Mouse (Mus musculus): ENCODE data around the gene Fam149a. TPM values are rescaled to one million over a fixed set of nuclear protein-coding genes. Genes with fewer than 3 reads are reported as not detected.

The Fam149a gene
- polyA plus RNA-seq (2012; rRNA removed) (11.8 and 12.9 TPM in 2 replicates), polyA plus RNA-seq (2014; fragmentation: Nextera tagmentation; extraction: Ambion mirVana) (14.9 and 16.8 TPM in 2 replicates)

- H3K27ac ChIP-seq (replicated peaks; ENCODE audit: low read depth, low read length): no peak within 1 kb of the TSS
- WGBS: 2% methylated on average over 6 of the region's 6 CpGs
- DNase-seq (ENCODE audit: low spot score): no peak
- H3K4me2 ChIP-seq (replicated peaks; ENCODE audit: low read depth, low read length, severe bottlenecking): peak within 1 kb of the TSS; percentile 77
- no peaks in the 10 kb centered on the region for H3K36me3 ChIP-seq (ENCODE audit: control insufficient read depth, insufficient read depth, low read length)
- peaks cover 11% of the 10 kb centered on the region; the same call in 1 of the 2 replicates for H3K4me1 ChIP-seq (ENCODE audit: control insufficient read depth, insufficient read depth, low read length)
- 0 out of 2 replicates have a peak, but pooled peaks cover 7% of the 10 kb centered on the region for H3K27me3 ChIP-seq (ENCODE audit: control insufficient read depth, insufficient read depth, low read length)
- TF ChIP-seq POLR2A (IDR thresholded peaks at IDR 0.05; ENCODE audit: borderline replicate concordance, extremely low read depth, insufficient read depth, insufficient read length): no peak
- ATAC-seq (ENCODE audit: low FRiP score, low read depth): no peak
- H3K4me3 ChIP-seq (replicated peaks; ENCODE audit: low read length): peak within 1 kb of the TSS; percentile 33
- no peaks in the 10 kb centered on the region for H3K9me3 ChIP-seq (ENCODE audit: control insufficient read depth, low read length)
- peak within 1 kb of the TSS; percentile 49 for H3K9ac ChIP-seq (ENCODE audit: low read depth, low read length, severe bottlenecking)
Observed at GRCm38 (mm10) chr8:45381963-45382347, at the start of gene Fam149a. Gene Fam149a (minus strand): TSS chr8:45382291.

GRCm38 (mm10) chr8:45420151-45420550, 38.1 kb upstream of the Fam149a start:
- no peak for ATAC-seq (ENCODE audit: low FRiP score, low read depth)

GRCm38 (mm10) chr8:45414965-45415364, 32.9 kb upstream of the Fam149a start:
- Histone ChIP-seq H3K4me2 (replicated peaks; ENCODE audit: low read depth, low read length, severe bottlenecking) (no peak overlapping the region), H3K4me1 (ENCODE audit: control insufficient read depth, insufficient read depth, low read length) (peaks cover 4% of the 10 kb centered on the region; the same call in 1 of the 2 replicates), H3K27me3 (ENCODE audit: control insufficient read depth, insufficient read depth, low read length) (no peaks in the 10 kb centered on the region), H3K36me3 (ENCODE audit: control insufficient read depth, insufficient read depth, low read length) (no peaks in the 10 kb centered on the region), H3K9me3 (ENCODE audit: control insufficient read depth, low read length) (no peaks in the 10 kb centered on the region), H3K27ac (replicated peaks; ENCODE audit: low read depth, low read length) (no peak overlapping the region), H3K4me3 (replicated peaks; ENCODE audit: low read length) (no peak overlapping the region), H3K9ac (ENCODE audit: low read depth, low read length, severe bottlenecking) (no peak overlapping the region)
- DNase-seq (ENCODE audit: low spot score) (no peak), ATAC-seq (ENCODE audit: low FRiP score, low read depth) (no peak)
- no peak for TF ChIP-seq POLR2A (IDR thresholded peaks at IDR 0.05; ENCODE audit: borderline replicate concordance, extremely low read depth, insufficient read depth, insufficient read length)
- 82% methylated on average over 7 of the region's 7 CpGs for WGBS

More at GRCm38 (mm10) chr8:45420151-45420550, 38.1 kb upstream of the Fam149a start:
- no peak overlapping the region for H3K4me2 ChIP-seq (replicated peaks; ENCODE audit: low read depth, low read length, severe bottlenecking)
- H3K9ac ChIP-seq (ENCODE audit: low read depth, low read length, severe bottlenecking): no peak overlapping the region
- no peak for DNase-seq (ENCODE audit: low spot score)
- no peaks in the 10 kb centered on the region for H3K9me3 ChIP-seq (ENCODE audit: control insufficient read depth, low read length)
- H3K27ac ChIP-seq (replicated peaks; ENCODE audit: low read depth, low read length): no peak overlapping the region
- 86% methylated on average over 7 of the region's 7 CpGs for WGBS
- H3K4me3 ChIP-seq (replicated peaks; ENCODE audit: low read length): no peak overlapping the region
- no peaks in the 10 kb centered on the region for H3K27me3 ChIP-seq (ENCODE audit: control insufficient read depth, insufficient read depth, low read length)
- no peaks in the 10 kb centered on the region for H3K4me1 ChIP-seq (ENCODE audit: control insufficient read depth, insufficient read depth, low read length)
- TF ChIP-seq POLR2A (IDR thresholded peaks at IDR 0.05; ENCODE audit: borderline replicate concordance, extremely low read depth, insufficient read depth, insufficient read length): no peak
- H3K36me3 ChIP-seq (ENCODE audit: control insufficient read depth, insufficient read depth, low read length): no peaks in the 10 kb centered on the region

- WGBS: 45% methylated on average over 2 of the region's 2 CpGs
- no peak for TF ChIP-seq POLR2A (IDR thresholded peaks at IDR 0.05; ENCODE audit: borderline replicate concordance, extremely low read depth, insufficient read depth, insufficient read length)
- Histone ChIP-seq H3K4me1 (ENCODE audit: control insufficient read depth, insufficient read depth, low read length) (peaks cover 4% of the 10 kb centered on the region; the same call in 1 of the 2 replicates), H3K4me3 (replicated peaks; ENCODE audit: low read length) (peak within 1 kb of the TSS; percentile 32), H3K36me3 (ENCODE audit: control insufficient read depth, insufficient read depth, low read length) (no peaks in the 10 kb centered on the region), H3K9ac (ENCODE audit: low read depth, low read length, severe bottlenecking) (peak within 1 kb of the TSS; percentile 36; the same call in 1 of the 2 replicates), H3K9me3 (ENCODE audit: control insufficient read depth, low read length) (no peaks in the 10 kb centered on the region), H3K4me2 (replicated peaks; ENCODE audit: low read depth, low read length, severe bottlenecking) (peak within 1 kb of the TSS; percentile 52), H3K27ac (replicated peaks; ENCODE audit: low read depth, low read length) (peak within 1 kb of the TSS; percentile 9; the same call in 1 of the 2 replicates), H3K27me3 (ENCODE audit: control insufficient read depth, insufficient read depth, low read length) (no peaks in the 10 kb centered on the region)
- no peak for ATAC-seq (ENCODE audit: low FRiP score, low read depth)
- DNase-seq (ENCODE audit: low spot score): no peak
Observed at GRCm38 (mm10) chr8:45410882-45411281, 28.8 kb upstream of the Fam149a start, which contains the start of gene Tlr3. Gene Tlr3 (minus strand): TSS chr8:45411080.

- Histone ChIP-seq H3K9ac (ENCODE audit: low read depth, low read length, severe bottlenecking) (peak overlapping the region; percentile 36; the same call in 1 of the 2 replicates), H3K36me3 (ENCODE audit: control insufficient read depth, insufficient read depth, low read length) (no peaks in the 10 kb centered on the region), H3K27ac (replicated peaks; ENCODE audit: low read depth, low read length) (peak overlapping the region; percentile 9; the same call in 1 of the 2 replicates), H3K4me3 (replicated peaks; ENCODE audit: low read length) (peak overlapping the region; percentile 32), H3K9me3 (ENCODE audit: control insufficient read depth, low read length) (no peaks in the 10 kb centered on the region), H3K27me3 (ENCODE audit: control insufficient read depth, insufficient read depth, low read length) (no peaks in the 10 kb centered on the region), H3K4me1 (ENCODE audit: control insufficient read depth, insufficient read depth, low read length) (peaks cover 4% of the 10 kb centered on the region; the same call in 1 of the 2 replicates), H3K4me2 (replicated peaks; ENCODE audit: low read depth, low read length, severe bottlenecking) (peak overlapping the region; percentile 52)
- ATAC-seq (ENCODE audit: low FRiP score, low read depth) (peak; percentile 89), DNase-seq (ENCODE audit: low spot score) (peak; percentile 67)
- WGBS: 12% methylated on average over 18 of the region's 18 CpGs
- no peak for TF ChIP-seq POLR2A (IDR thresholded peaks at IDR 0.05; ENCODE audit: borderline replicate concordance, extremely low read depth, insufficient read depth, insufficient read length)
Observed at GRCm38 (mm10) chr8:45410146-45410880, 28.2 kb upstream of the Fam149a start.

Data from limb, embryonic 14.5 days (tissue).